8 mouse cellular contexts compared by ENCODE assay signal in genomic region chr4:57263061-57263685, GRCm38 (mm10). TPM values are rescaled to one million over a fixed set of nuclear protein-coding genes. Genes with fewer than 3 reads are reported as not detected.
A peak's percentile ranks its signal among the peaks of the same experiment; 100 is the strongest.
DNase-seq lines count a peak whose midpoint lies in the region; TF ChIP-seq lines count a peak whose summit lies in the region.

No protein-coding gene starts in this region.

- no peak for TF ChIP-seq POLR2A in cortical plate, adult 2 months (IDR thresholded peaks at IDR 0.05; ENCODE audit: extremely low read depth, insufficient read depth, low read length)

- intact Hi-C loops in gastrocnemius, postnatal 14 days (cut with DNase I; ENCODE audit: low total_unique reads): no loop called here

- DNase-seq in gastrocnemius, adult 18-20 months (ENCODE audit: low spot score): peak; percentile 84
- no peak for DNase-seq in gastrocnemius, postnatal 14 days
- peak; percentile 32 for DNase-seq in right cerebral cortex, postnatal 4 days
- DNase-seq in right cerebral cortex, postnatal 10 days (ENCODE audit: low spot score in 2 of 2): no peak
- peak; percentile 42 for DNase-seq in lung, postnatal 10 days
- no peak for DNase-seq in layer of hippocampus, postnatal 36 days
- DNase-seq in layer of hippocampus, postnatal 14 days (ENCODE audit: low spot score in 2 of 2): no peak

- peak; percentile 47 for TF ChIP-seq CTCF in cortical plate, adult 2 months (IDR thresholded peaks at IDR 0.05; ENCODE audit: extremely low read depth, insufficient read depth, low read length)

- H3K4me3 ChIP-seq in cortical plate, adult 2 months (ENCODE audit: insufficient read depth, low read length): no peak overlapping the region

- H3K27ac ChIP-seq in cortical plate, adult 2 months (ENCODE audit: insufficient read depth, low read length): no peak overlapping the region

- H3K4me1 ChIP-seq in cortical plate, adult 2 months (ENCODE audit: control insufficient read depth, insufficient read depth, low read length): peaks cover under 1% of the 10 kb centered on the region

RNA-seq across cellular contexts. Expression of gene Ptpn3, which starts 38.5 kb away (rescaled TPM):
- 10 to 100 TPM; 43.7 to 51.4 TPM for total RNA-seq in gastrocnemius, adult 18-20 months (2021)
- 10 to 100 TPM; 18.8 to 24.3 TPM for total RNA-seq in gastrocnemius, postnatal 14 days (2021)
- polyA plus RNA-seq in cortical plate, adult 2 months (2012; rRNA removed): 25.5 and 28.7 TPM in 2 replicates
- total RNA-seq in layer of hippocampus, postnatal 36 days (2021): 10 to 100 TPM; 74.8 to 79.2 TPM
- total RNA-seq in layer of hippocampus, postnatal 14 days (2021): 10 to 100 TPM; 60.3 to 62.6 TPM

Comparison
In these comparisons a context has a peak if more than half of its experiments do, and no peak if none do; other contexts are left out.
1. DNase-seq: peak in gastrocnemius, adult 18-20 months (single experiment), right cerebral cortex, postnatal 4 days (single experiment) and lung, postnatal 10 days (single experiment); none in gastrocnemius, postnatal 14 days (single experiment), right cerebral cortex, postnatal 10 days (0 of 2), layer of hippocampus, postnatal 36 days (0 of 2) and layer of hippocampus, postnatal 14 days (0 of 2).